Mouse (Mus musculus) megakaryocyte, embryonic 14.5 days (primary cell): ENCODE results near the gene Lypd6b.

Experiments
- FLI1 ChIP-seq: IDR thresholded peaks from 2 replicates; pipeline ENCODE4 v1.6.1; 2012; ENCODE audit warnings: low read length, inconsistent platforms, mixed read lengths
- GATA1 ChIP-seq: IDR thresholded peaks from 3 replicates; pipeline ENCODE4 v1.6.1; 2012; ENCODE audit warnings: mixed read lengths, low read length, inconsistent platforms, borderline replicate concordance

GRCm38 (mm10) chr2:49776407-49776806 lies 11.1 kb upstream of the Lypd6b start:
- TF ChIP-seq GATA1 = no peak
- no peak for TF ChIP-seq FLI1
